Mouse (Mus musculus) embryo, embryonic 10 days (tissue): ENCODE data around the gene Tmem109.
A peak's percentile ranks its signal among the peaks of the same experiment; 100 is the strongest.

Experiments used
- DNase-seq: peaks from one replicate; pipeline ENCODE4 v3.0.0-alpha.2; 2015; ENCODE audit warnings: low spot score

Tmem109 gene

DNA sequence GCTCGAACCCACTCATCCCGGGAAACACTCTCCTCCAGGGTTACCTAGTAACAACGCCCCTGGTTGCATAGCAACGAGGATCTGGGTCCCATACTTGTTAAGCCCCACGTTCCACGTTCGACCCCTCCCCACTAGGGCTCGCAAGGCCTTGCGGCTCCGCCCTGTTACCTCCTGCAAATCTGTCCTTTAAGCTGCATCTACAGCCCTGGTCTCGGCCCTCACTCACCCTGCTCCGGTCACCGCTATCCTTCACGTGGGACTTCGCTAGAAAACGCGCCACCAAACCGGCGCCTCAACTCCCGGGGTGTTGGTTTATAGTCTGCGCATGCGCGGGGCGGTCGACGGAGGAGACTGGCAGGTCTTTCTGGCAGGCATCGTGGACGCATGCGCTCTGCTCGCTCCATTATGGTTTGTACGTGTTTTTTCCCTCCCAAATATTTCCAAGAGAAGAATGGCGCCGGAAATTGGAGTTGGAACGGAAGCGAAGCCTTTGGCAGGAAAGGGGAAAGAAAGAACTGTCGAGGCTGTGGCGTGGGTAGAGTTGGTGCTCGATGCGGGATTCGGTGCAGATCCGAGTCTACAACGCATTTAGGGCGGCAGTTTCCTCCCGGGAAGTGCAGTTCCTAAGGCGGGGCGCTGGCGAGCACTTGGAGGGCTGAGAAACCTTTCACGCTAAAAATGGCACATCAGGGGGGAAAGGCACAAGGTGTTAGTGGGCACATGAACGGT is at the start of gene Tmem109:
TSS of gene Tmem109 (minus strand) at position 576 of the 729 bp plus-strand sequence.
- peak; percentile 99 for DNase-seq

DNA sequence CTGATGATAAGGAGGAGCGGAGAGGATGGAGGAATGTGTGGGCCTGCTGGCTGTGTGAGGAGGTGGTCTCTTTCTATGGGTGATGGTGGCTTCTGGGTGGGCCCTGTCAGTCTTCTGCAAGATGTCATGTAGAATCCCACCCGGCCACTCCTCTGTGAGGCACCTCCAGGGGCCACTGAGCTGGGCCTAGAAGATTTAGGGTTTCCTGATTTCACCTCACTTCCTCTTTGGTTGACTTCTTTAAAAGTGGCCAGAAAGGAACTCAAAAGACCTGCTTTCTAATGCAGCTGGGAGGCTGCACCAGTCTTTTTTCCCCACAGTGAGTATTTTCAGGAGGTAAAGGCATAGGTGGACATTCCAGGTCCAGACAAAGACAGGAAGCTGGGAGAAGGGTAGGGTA is 48.8 kb upstream of the Tmem109 start:
- DNase-seq, result no peak

DNA sequence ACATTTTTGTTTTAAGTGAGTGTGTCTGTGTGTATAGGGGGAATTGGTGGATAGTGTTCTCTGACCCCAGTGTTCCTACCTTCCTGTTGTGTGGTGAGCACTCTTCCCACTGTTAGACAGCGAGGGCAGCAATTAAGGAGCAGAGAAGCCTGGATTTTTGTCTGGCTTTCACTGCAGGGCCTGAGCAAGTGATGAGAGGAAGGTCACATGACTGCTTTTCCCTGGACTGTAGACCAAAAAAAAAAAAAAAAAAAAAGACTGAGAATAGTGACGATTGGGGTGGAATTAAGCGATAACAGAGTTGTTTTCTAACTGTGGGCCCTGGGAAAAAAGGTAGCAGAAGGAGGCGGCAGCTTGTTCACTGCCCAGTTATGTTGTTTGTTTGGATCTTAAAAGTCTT is 44.9 kb upstream of the Tmem109 start:
- peak; percentile 44 for DNase-seq

DNA sequence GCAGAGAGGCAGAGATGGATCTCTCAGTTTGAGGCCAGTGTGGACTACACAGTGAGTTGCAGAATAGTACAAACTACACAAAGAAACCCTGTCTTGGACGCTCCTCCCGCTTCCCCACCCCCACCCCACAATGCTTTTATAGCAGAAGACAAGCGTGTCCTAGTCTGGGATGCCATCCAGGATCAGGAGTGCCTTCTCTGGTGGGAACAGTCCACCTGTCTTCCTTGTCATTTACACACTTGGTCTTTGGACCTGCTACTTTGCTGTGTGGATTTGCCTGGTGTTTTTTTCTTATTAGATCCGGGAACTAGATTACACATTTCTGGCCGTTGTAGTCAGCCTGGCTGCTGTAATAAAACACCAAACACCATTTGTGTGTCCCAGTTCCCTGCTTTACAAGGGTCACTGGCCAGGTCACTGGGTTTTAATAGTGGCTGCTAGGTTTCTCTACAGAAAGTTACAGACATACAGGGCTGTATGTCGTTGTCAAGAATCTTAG is 44.4 kb upstream of the Tmem109 start:
- peak; percentile 48 for DNase-seq

- no peak for DNase-seq
Observed at GRCm38 (mm10) chr19:10924220-10924619, 42.4 kb upstream of the Tmem109 start.

DNA sequence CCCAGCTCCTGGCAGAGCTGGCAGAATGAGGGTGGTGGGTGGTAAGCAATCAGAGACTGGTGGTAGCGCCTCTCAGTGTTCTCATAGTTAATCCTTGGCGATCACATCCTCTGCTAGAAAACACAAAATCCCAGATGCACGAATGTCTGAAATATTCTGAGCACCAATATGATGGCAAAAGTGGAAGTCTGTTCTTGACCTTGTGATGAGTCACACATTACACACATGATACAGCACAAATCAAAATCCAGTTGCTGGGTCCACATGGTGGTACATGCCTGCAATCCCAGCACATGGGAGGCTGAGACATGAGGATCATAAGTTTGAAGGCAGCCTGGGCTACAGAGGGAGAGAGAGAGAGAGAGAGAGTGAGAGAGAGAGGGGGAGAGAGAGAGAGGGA is 39.3 kb upstream of the Tmem109 start:
- DNase-seq, result no peak

DNA sequence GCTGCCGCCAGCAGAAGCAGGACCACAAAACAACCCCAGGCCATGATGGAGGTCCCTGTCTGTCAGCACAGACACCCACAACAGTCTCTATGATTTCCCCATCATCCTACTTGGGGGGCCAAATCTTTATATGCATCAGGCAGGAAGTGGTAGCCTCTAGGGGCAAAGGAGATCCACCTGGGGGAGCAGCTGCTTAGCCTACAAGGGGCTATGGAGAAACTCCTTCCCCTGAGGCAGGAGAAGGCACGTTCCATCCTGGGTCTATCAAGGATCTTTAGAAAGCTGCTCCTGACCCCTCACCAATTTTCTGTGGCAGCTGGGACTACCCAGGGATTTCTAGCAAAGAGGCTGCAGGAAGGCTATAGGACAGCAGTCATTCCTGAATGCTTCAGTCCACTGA is 38.7 kb upstream of the Tmem109 start, which contains the start of gene Zp1:
TSS of gene Zp1 (minus strand) at position 101 of the 400 bp plus-strand sequence.
- no peak for DNase-seq

- no peak for DNase-seq
Observed at GRCm38 (mm10) chr19:10918321-10918991, 36.7 kb upstream of the Tmem109 start.

DNA sequence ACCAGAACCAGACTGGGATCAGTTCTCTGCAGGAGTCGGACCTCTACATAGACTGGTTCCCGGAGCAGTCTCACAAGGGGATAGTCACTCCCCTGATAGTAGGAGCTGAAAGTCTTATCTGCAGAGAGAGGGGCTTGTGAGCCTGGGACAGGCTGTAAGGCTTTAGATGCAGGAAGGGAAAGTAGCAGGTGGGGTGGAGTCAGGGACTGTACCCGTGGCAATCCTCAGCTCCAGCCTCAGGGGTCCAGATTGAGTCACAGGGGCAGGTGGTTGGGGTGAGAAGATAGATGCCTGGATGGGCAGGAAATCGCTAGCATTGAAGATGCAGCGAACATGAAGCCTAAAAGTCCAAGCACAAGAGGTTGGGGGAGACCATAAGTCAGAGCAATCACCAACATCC is 34.7 kb upstream of the Tmem109 start:
- no peak for DNase-seq

GRCm38 (mm10) chr19:10914870-10915269 is 33.1 kb upstream of the Tmem109 start:
- no peak for DNase-seq

- DNase-seq, result no peak
Observed at GRCm38 (mm10) chr19:10914291-10914690, 32.5 kb upstream of the Tmem109 start.

GRCm38 (mm10) chr19:10909087-10909721 is 27.4 kb upstream of the Tmem109 start:
- DNase-seq, result no peak

DNA sequence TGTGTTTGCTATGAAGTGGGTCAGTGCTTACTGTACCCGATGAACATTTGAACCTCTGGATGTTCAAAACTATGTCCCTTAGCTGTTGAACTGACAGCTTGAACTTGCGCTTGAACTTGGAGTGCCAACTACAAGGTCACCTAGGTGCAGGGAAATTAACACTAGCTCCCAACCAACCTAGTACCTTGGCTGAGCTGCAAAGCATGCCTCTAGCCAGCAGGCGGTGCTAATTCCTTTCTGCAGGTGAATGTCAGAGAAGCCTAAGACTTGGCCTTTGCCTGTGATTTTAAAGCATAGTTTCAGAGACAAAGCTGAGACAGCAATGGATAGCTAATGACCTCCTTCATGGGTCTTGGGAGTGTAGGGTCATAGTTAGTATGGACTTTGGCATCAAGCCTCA is 26.1 kb upstream of the Tmem109 start:
- peak; percentile 75 for DNase-seq

GRCm38 (mm10) chr19:10905728-10906000 is 23.9 kb upstream of the Tmem109 start:
- no peak for DNase-seq

- DNase-seq, result peak; percentile 20
Observed at GRCm38 (mm10) chr19:10904927-10905727, 23.3 kb upstream of the Tmem109 start.

- no peak for DNase-seq
Observed at GRCm38 (mm10) chr19:10904512-10904911, 22.7 kb upstream of the Tmem109 start.

- DNase-seq, result no peak
Observed at GRCm38 (mm10) chr19:10901046-10901445, 19.2 kb upstream of the Tmem109 start.

DNA sequence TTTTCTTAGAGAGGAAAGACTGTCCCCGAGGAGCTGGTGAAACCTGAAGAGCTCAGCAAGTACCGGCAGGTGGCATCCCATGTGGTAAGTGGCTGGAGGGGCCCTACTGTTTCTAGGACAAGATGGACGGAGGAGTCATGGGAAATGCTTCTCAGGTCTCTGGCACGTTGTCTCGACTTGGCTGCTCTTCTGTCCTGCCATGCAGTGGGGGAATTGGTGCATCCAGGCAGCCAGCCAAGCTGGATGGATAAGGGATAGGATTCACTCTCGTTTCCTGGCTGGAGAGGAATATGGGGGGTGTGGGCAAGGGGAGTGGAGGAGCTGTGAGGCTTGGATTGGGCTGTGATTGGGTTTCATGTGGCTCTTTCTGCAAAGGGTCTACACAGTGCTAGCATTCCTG is 18.5 kb upstream of the Tmem109 start:
- DNase-seq, result no peak

- DNase-seq, result no peak
Observed at GRCm38 (mm10) chr19:10897491-10897890, 15.7 kb upstream of the Tmem109 start.

GRCm38 (mm10) chr19:10896849-10897248 is 15.0 kb upstream of the Tmem109 start:
- DNase-seq, result no peak

- DNase-seq, result peak; percentile 25
Observed at GRCm38 (mm10) chr19:10895708-10896107, 13.9 kb upstream of the Tmem109 start.

DNA sequence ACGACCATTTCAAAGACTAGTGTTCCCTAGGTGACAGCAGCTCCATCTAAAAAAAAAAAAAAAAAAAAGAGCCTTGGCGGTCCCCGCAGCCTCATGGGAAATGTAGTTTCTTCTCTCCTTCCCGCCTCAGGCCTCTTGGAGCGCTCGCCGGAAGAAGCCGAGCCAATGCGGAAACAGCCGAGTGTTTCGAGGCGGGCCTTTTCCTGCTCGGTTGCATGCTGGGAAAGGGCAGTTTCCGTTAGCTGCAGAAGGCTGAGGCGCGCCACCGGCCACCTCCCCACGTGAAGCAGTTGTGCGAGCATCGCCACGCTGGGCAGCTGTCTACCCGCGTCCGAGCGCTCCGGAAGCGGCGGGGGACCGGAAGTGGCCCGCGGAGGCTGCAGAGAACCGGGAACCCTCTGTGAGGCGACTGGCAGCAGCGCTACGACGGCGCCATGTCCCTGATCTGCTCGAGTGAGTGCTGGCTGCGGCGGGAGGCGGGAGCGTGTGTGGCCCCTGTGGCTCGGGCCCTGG is 13.3 kb upstream of the Tmem109 start, which contains the start of gene Prpf19:
TSS of gene Prpf19 (plus strand) at position 216 of the 513 bp plus-strand sequence.
- peak; percentile 98 for DNase-seq
